Mouse (Mus musculus) C2C12 (cell line): Measurements from ENCODE around the gene Sec14l1.

Source experiments
- CTCF ChIP-seq: IDR thresholded peaks from one replicate; pipeline ENCODE4 v1.5.1; 2011; ENCODE audit not compliant: control insufficient read depth, insufficient read depth, insufficient read length
- FOSL1 ChIP-seq: IDR thresholded peaks from one replicate; pipeline ENCODE4 v1.8.0; 2011; ENCODE audit warnings: mild to moderate bottlenecking, low read length; ENCODE audit not compliant: poor library complexity, insufficient read depth, severe bottlenecking
- MYOD1 ChIP-seq: IDR thresholded peaks from one replicate; pipeline ENCODE4 v1.6.1; 2011; ENCODE audit warnings: low read depth; ENCODE audit not compliant: control insufficient read depth, insufficient read length

GRCm38 (mm10) chr11:117079651-117080190, 35.2 kb upstream of the Sec14l1 start:
- no peak for TF ChIP-seq MYOD1
- TF ChIP-seq CTCF = no peak
- no peak for TF ChIP-seq FOSL1
